Mouse (Mus musculus) hindbrain, embryonic 11.5 days (tissue): ENCODE data around the gene Crybb3. TPM values are rescaled to one million over a fixed set of nuclear protein-coding genes. Genes with fewer than 3 reads are reported as not detected.
"Not testable (repeated sequence)": the region's sequence is repeated elsewhere in the genome, so short reads cannot be mapped to it uniquely, and the experiment has no call there.

Experiments
- ATAC-seq: fragments of 200-750 bp; cut with Nextera tagmentation; 2 replicates; pipeline ENCODE4 v1.8.0; 2017; ENCODE audit warnings: mild to moderate bottlenecking, moderate TSS enrichment, moderate library complexity; ENCODE audit not compliant: low FRiP score
- DNase-seq: peaks from one replicate; pipeline ENCODE4 v3.0.0-alpha.2; 2015; ENCODE audit warnings: low spot score
- H3K27ac ChIP-seq: fragments of 300-500 bp; sonication (generic); 2 replicates; pipeline ENCODE4 v1.5.1; 2014; ENCODE audit warnings: mild to moderate bottlenecking, low read depth, low read length
- H3K27me3 ChIP-seq: fragments of 300-500 bp; sonication (generic); 2 replicates; pipeline ENCODE4 v1.6.1; 2014; ENCODE audit warnings: mild to moderate bottlenecking, low read length, moderate library complexity, mixed read lengths; ENCODE audit not compliant: control insufficient read depth, insufficient read depth
- H3K36me3 ChIP-seq: fragments of 300-500 bp; sonication (generic); 2 replicates; pipeline ENCODE4 v1.6.1; 2014; ENCODE audit warnings: mild to moderate bottlenecking, low read length, moderate library complexity, mixed read lengths; ENCODE audit not compliant: control insufficient read depth, insufficient read depth
- H3K4me1 ChIP-seq: fragments of 300-500 bp; sonication (generic); replicated peaks from 2 replicates; pipeline ENCODE4 v1.6.1; 2014; ENCODE audit warnings: low read length, mixed read lengths; ENCODE audit not compliant: control insufficient read depth, insufficient read depth
- H3K4me2 ChIP-seq: fragments of 300-500 bp; sonication (generic); replicated peaks from 2 replicates; pipeline ENCODE4 v1.6.1; 2014; ENCODE audit warnings: mild to moderate bottlenecking, low read depth, low read length
- H3K4me3 ChIP-seq: fragments of 300-500 bp; sonication (generic); 2 replicates; pipeline ENCODE4 v1.5.1; 2014; ENCODE audit warnings: low read depth, low read length
- H3K9ac ChIP-seq: fragments of 300-500 bp; sonication (generic); 2 replicates; pipeline ENCODE4 v1.6.1; 2014; ENCODE audit warnings: low read depth, low read length
- H3K9me3 ChIP-seq: fragments of 300-500 bp; sonication (generic); 2 replicates; pipeline ENCODE4 v1.6.1; 2016; ENCODE audit warnings: low read length; ENCODE audit not compliant: control insufficient read depth
- WGBS: fragments of 180-500 bp; shearing (Covaris S2); extraction: QIAGEN DNeasy Blood & Tissue Kit; methylation state at CpG from one replicate; pipeline ENCODE4 v1.1.7; 2014; 5-methylcytosine and 5-hydroxymethylcytosine counted together
- polyA plus RNA-seq: library from polyadenylated mRNA; unstranded; fragments of >200 nt; fragmentation: Nextera tagmentation; extraction: Ambion mirVana; gene quantifications from 2 replicates; pipeline ENCODE4 v1.2.1, GENCODE M21; 2014

Crybb3 gene
- polyA plus RNA-seq, 1 experiment from 2014 or later = 0.85 TPM

DNA sequence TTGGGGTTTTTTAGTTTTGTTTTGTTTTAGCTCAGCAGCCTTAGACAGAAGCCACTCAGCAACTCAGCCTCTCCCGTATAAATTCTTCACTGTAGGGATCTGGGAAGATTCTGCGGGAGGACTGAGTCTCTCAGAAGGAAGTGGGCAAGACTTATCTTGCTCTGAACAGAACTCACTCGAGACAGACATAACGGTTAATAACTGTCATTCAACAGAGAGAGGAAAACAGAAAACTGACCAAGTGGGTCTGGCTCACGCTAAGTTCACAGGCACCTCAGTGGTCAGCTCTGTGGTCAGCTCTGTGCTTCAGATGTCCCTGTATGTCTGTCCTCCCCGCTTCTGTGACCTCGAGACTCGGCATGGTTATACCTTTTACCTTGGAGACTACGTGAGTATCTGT lies 37.9 kb upstream of the Crybb3 start:
- Histone ChIP-seq H3K4me1 (peaks cover 2% of the 10 kb centered on the region; the same call in 1 of the 2 replicates), H3K27ac (no peak overlapping the region), H3K36me3 (no peaks in the 10 kb centered on the region), H3K9me3 (no peaks in the 10 kb centered on the region), H3K4me3 (no peak overlapping the region), H3K4me2 (no peak overlapping the region), H3K9ac (no peak overlapping the region), H3K27me3 (no peaks in the 10 kb centered on the region)
- no peak for ATAC-seq
- DNase-seq = no peak
- 85% methylated on average over 9 of the region's 9 CpGs for WGBS

DNA sequence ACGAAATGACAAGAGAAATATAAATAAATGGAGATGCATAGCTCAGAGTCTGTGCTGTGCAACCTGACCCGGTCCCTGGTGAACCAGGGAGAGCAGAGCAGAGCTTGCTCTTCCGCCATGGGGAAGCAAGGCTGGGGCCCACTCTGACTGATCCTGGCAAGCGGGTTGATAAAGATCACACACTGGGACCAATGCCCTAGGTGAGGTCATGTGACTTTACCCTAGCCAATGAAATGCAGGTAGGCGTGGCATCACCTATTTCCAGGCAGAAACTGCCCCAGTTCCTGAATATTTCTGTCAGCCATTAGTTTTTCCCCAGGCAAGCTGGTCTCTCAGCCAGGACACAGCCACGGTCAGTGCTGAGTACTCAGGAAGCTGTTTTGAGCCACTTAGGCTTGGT lies 37.3 kb upstream of the Crybb3 start:
- Histone ChIP-seq H3K4me1 (peaks cover 2% of the 10 kb centered on the region; the same call in 1 of the 2 replicates), H3K27ac (no peak overlapping the region), H3K9me3 (no peaks in the 10 kb centered on the region), H3K4me3 (no peak overlapping the region), H3K4me2 (no peak overlapping the region), H3K9ac (no peak overlapping the region), H3K27me3 (no peaks in the 10 kb centered on the region), H3K36me3 (no peaks in the 10 kb centered on the region)
- DNase-seq = no peak
- WGBS = 58% methylated on average over 6 of the region's 6 CpGs
- no peak for ATAC-seq

DNA sequence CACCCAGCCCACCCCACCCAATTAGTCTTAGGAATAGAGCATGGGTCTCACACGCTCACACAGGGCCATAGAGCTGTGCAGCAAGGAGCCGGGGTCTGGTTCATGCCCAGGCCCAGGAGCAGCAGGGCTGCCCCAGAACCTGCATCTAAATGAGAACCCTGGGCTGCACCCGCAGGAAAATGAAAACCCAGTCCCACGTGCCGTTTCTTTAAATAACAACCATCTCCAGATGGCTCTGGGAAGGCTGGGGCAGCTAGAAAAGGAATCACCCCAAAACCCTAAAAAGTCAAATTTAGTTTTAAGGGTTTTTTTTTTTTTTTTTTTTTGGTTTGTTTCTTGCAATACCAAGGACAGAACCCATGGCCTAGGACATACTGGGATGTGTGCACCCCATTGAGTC lies 36.0 kb upstream of the Crybb3 start:
- H3K4me2 ChIP-seq = no peak overlapping the region
- H3K27me3 ChIP-seq = no peaks in the 10 kb centered on the region
- H3K4me1 ChIP-seq = peaks cover 2% of the 10 kb centered on the region; the same call in 1 of the 2 replicates
- no peaks in the 10 kb centered on the region for H3K36me3 ChIP-seq
- no peaks in the 10 kb centered on the region for H3K9me3 ChIP-seq
- WGBS = 81% methylated on average over 5 of the region's 5 CpGs
- H3K27ac ChIP-seq = no peak overlapping the region
- no peak for DNase-seq
- no peak overlapping the region for H3K4me3 ChIP-seq
- no peak for ATAC-seq
- H3K9ac ChIP-seq = no peak overlapping the region

DNA sequence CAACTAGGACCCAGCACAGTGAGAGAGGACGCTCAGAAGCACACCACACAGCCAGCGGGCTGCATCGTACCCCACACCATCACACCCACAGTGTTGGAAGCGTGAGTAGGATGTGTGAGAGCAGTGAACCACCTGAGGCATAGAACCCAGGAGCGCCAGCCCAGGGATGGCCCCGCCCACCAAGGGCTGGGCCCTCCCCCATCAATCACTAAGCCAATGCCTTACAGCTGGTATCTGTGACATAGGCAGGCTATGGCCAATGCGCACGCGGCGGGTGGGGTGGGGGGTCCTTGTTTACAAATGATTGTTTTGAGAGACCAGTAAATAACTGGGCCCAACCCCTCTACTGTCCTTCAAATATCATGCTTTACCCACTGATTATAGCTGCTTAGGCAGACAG lies 34.5 kb upstream of the Crybb3 start:
- Histone ChIP-seq H3K27ac (no peak overlapping the region), H3K36me3 (no peaks in the 10 kb centered on the region), H3K4me2 (no peak overlapping the region), H3K9ac (no peak overlapping the region), H3K4me1 (no peaks in the 10 kb centered on the region; the same call in none of the 2 replicates), H3K4me3 (no peak overlapping the region), H3K9me3 (no peaks in the 10 kb centered on the region), H3K27me3 (no peaks in the 10 kb centered on the region)
- ATAC-seq (no peak), DNase-seq (no peak)
- 59% methylated on average over 10 of the region's 10 CpGs for WGBS

DNA sequence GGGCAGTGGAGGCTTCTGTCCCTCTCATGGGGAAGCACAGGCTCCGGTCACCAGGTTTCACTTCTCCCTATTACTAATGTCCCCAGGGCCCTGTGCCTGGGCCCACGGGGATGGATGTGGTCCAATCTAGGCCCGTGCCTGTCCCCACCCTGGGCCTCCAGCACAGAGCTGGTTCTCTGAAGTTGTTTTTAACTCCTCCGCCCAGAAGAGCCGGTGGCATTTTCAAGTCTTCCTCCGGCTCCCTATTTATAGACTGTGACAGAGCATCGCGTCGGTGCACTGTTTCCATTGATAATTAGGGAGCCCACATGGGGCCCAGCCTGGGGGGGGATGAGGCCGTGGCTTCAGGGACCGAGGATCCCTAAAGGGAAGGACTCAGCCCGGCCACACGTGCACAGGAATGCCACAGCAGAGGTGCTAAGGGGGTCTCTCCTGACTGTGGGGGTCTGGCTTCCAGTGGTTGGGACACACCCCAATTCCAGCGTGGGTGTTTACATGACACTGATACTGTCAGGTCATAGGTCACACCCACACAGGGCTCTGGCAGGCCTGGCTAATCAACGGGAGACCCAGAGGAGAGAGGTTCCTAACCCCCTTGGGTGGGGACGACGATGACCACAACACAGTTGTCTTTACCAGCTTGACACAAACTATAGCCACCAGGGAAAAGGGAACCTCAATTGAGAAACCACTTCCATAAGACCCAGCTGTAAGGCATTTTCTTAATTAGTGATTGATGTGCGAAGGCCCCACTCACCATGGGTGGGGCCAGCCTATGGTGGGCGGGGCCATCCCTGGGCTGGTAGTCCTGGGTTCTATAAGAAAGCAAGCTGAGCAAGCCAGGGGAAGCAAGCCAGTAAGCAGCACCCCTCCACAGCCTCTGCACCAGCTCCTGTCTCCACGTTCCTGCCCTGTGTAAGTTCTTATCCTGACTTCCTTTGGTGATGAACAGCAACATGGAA lies 33.2 kb upstream of the Crybb3 start:
- Histone ChIP-seq H3K36me3 (no peaks in the 10 kb centered on the region), H3K9me3 (no peaks in the 10 kb centered on the region), H3K4me3 (no peak overlapping the region), H3K27ac (no peak overlapping the region), H3K4me1 (peaks cover 2% of the 10 kb centered on the region; the same call in 1 of the 2 replicates), H3K9ac (no peak overlapping the region), H3K27me3 (no peaks in the 10 kb centered on the region), H3K4me2 (no peak overlapping the region)
- no peak for DNase-seq
- ATAC-seq = no peak
- WGBS = 56% methylated on average over 20 of the region's 20 CpGs

DNA sequence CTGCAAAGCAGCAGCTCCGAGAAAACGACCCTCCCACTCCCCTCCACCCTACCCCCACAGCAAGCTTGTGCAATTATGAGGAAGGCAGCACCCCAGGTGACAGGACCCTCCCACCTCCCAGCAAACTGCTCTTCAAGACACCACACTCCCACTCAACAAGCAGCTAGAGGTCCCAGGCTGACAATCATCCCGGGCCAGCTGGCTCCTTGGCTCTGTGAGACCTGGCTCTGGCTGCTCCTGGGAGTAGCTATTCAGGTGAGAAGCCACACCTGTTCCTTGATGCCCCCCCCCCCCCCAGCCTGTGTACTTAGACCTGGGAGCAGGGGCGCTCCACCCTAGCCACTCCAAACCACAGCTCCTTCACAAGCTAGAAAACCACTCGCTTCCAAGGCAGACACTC lies 31.7 kb upstream of the Crybb3 start:
- Histone ChIP-seq H3K27me3 (no peaks in the 10 kb centered on the region), H3K9ac (no peak overlapping the region), H3K4me1 (peaks cover 2% of the 10 kb centered on the region; the same call in 1 of the 2 replicates), H3K4me3 (no peak overlapping the region), H3K27ac (no peak overlapping the region), H3K4me2 (no peak overlapping the region), H3K9me3 (no peaks in the 10 kb centered on the region), H3K36me3 (no peaks in the 10 kb centered on the region)
- ATAC-seq = no peak
- DNase-seq = no peak
- 43% methylated on average over 5 of the region's 5 CpGs for WGBS

DNA sequence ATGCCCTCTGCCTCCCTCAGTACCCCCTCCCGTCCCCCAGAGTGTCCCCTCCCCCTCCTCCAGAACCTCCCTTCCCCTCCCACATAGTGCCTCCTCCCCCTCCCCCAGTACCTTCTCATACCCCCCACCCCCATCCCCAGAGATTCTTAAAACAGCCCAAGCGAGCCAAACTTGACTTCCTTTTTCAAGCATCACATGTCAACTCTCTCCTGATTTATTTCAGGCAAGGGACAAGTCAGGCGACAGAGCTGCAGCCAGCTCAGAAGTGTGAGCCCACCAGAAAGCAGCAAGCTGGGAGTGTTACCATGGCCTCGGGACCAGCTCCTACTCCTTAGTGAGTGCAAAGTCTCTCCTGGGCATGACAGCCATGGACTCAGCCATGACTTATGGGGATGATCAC lies 30.0 kb upstream of the Crybb3 start:
- ATAC-seq = no peak
- no peak overlapping the region for H3K4me2 ChIP-seq
- no peaks in the 10 kb centered on the region for H3K27me3 ChIP-seq
- H3K9me3 ChIP-seq = no peaks in the 10 kb centered on the region
- H3K4me1 ChIP-seq = peaks cover 2% of the 10 kb centered on the region; the same call in 1 of the 2 replicates
- DNase-seq = no peak
- no peaks in the 10 kb centered on the region for H3K36me3 ChIP-seq
- peak overlapping the region; percentile 63; the same call in 1 of the 2 replicates for H3K27ac ChIP-seq
- 15% methylated on average over 4 of the region's 4 CpGs for WGBS
- H3K9ac ChIP-seq = no peak overlapping the region
- no peak overlapping the region for H3K4me3 ChIP-seq

DNA sequence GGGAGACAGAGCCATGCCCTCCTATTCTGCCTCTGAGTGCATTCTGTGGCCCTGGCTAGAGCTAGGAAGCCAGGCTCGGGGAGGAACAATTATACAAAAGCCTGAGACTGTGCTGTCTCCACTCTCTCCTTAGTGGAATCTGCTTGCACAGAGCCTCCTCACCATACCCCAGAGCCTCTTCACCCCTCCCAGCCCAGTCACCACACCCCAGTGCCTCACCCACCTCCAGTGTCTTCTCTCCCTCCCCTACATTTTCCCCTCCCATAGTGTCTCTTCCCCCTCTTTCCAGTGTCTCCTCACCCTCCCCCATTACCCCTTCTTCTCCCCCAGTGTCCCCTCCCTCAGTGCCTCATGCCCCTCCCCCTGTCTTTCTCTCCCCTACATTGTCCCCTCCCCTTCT lies 29.5 kb upstream of the Crybb3 start:
- 28% methylated on average over 1 of the region's 1 CpGs for WGBS
- peak overlapping the region; percentile 31; the same call in 1 of the 2 replicates for H3K9ac ChIP-seq
- DNase-seq = no peak

DNA sequence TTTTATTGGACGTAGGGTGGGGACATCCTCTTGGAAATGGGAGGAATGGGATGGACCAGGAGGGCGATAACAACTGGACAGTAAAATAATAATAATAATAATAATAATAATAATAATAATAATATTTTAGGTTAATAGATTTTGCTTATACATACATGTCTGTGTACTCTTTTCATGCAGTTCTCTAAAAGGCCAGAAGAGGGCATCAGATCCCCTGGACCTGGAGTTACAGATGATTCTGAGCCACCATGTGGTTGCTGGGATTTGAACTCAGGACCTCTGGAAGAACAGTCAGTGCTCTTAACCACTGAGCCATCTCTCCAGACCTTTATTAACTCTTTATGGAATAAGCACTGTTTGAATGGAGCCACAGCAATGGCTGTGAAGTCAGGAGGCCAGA lies 28.3 kb upstream of the Crybb3 start:
- not testable (repeated sequence) for H3K9me3 ChIP-seq, H3K4me2 ChIP-seq, H3K4me3 ChIP-seq, H3K27ac ChIP-seq, H3K9ac ChIP-seq, H3K4me1 ChIP-seq, ATAC-seq, DNase-seq, H3K36me3 ChIP-seq, H3K27me3 ChIP-seq
- WGBS = 86% methylated on average over 2 of the region's 2 CpGs

More for the DNA sequence above, 29.5 kb upstream of the Crybb3 start:
- no peaks in the 10 kb centered on the region for H3K27me3 ChIP-seq
- H3K9me3 ChIP-seq = no peaks in the 10 kb centered on the region
- no peak overlapping the region for H3K4me3 ChIP-seq
- no peaks in the 10 kb centered on the region for H3K36me3 ChIP-seq
- H3K4me2 ChIP-seq = no peak overlapping the region
- 0 out of 2 replicates have a peak, but pooled peaks have one; percentile 19 for ATAC-seq
- H3K4me1 ChIP-seq = peaks cover 2% of the 10 kb centered on the region; the same call in 1 of the 2 replicates
- peak overlapping the region; percentile 63 for H3K27ac ChIP-seq
